Mouse (Mus musculus) bone marrow macrophage, adult 2 months (primary cell): Measurements from ENCODE around the gene Tll1.

Source experiments
- CTCF ChIP-seq: IDR thresholded peaks from 2 replicates; pipeline ENCODE4 v1.5.1; 2012; ENCODE audit warnings: low read depth, mild to moderate bottlenecking, low read length, moderate library complexity
- POLR2A ChIP-seq: IDR thresholded peaks from 2 replicates; pipeline ENCODE4 v1.6.1; 2012; ENCODE audit warnings: mild to moderate bottlenecking, low read depth, low read length, borderline replicate concordance

- TF ChIP-seq POLR2A = no peak
- no peak for TF ChIP-seq CTCF
Observed at GRCm38 (mm10) chr8:64024359-64024758, 181.7 kb downstream of the Tll1 start.
